Mouse (Mus musculus) skeletal muscle tissue, postnatal 0 days (tissue): ENCODE data around the gene Pcdh10. TPM values are rescaled to one million over a fixed set of nuclear protein-coding genes. Genes with fewer than 3 reads are reported as not detected.

ENCODE experiments used
- polyA plus RNA-seq: library from polyadenylated mRNA; unstranded; fragments of >200 nt; fragmentation: Nextera tagmentation; extraction: Ambion mirVana; gene quantifications from 2 replicates; pipeline ENCODE4 v1.2.1, GENCODE M21; 2015

The Pcdh10 gene
- 0.44 and 0.68 TPM in 2 replicates for polyA plus RNA-seq

DNA sequence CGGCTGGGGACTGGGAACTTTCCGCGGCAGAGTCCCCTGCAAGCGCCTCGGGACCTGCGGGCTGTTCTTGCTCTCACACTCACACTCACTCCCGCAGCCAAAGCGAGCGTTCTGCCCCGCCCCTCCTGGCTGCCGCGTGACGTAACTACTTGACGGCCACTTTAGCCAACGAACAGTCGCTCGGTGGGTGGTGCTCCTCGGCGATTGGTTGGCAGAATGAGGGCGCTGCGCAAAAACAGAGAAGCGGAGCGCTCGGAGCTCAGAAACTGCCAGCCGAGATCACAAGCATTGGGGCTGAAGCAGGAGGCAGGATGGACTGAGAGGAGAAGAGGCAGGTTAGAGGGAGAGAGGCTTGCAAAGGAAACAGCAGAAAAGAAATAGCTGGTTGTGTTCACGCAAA is at the start of gene Pcdh10:
Pcdh10 (plus strand) TSS at position 254 of the 400 bp plus-strand sequence.

